18 mouse cellular contexts compared by ENCODE assay signal in the genomic region with DNA sequence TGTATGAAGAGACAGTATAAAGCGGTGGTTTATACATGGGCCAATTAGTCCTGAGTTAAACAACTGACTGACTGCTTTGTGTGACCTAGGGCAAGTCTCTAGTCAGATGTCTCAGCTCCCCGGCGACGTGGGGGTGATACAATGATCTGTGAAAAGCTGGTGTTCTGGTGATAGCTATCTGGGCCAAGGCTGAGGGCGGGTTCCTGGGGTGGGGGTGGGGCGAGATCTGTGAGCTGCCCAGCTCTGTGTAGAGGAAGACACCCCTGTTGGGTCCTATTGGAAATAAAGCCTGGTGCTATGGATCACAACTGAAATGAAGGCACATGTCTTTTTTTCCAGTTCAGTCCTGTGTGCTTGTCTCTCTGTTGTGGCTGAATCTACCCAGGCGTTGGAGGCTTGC.
"Had no signal": no experiment of that assay in that cellular context is flagged by ENCODE, and none has a peak within 500 bp of the region (broad histone marks: within the 10 kb centered on the region; RNA-seq: fewer than 3 reads in every experiment).

No protein-coding gene starts in this region.

- H3K9me3 ChIP-seq: liver, embryonic 13.5 days; midbrain, embryonic 12.5 days; neural tube, embryonic 13.5 days; stomach, embryonic 15.5 days had no signal

- DNase-seq: kidney, adult 18-20 months; kidney, postnatal 10 days; kidney, postnatal 36 days; layer of hippocampus, postnatal 36 days; liver, embryonic 13.5 days; lung, adult 2 months; lung, postnatal 14 days; lung, postnatal 4 days; right cerebral cortex, adult 18-20 months; right cerebral cortex, postnatal 14 days; right cerebral cortex, postnatal 4 days; thymus, postnatal 25 days had no signal

- H3K4me2 ChIP-seq: liver, embryonic 13.5 days; midbrain, embryonic 12.5 days; neural tube, embryonic 13.5 days; stomach, embryonic 15.5 days had no signal

- H3K27ac ChIP-seq: left cerebral cortex, adult 2 months; liver, embryonic 13.5 days; midbrain, embryonic 12.5 days; neural tube, embryonic 13.5 days; stomach, embryonic 15.5 days had no signal

- H3K36me3 ChIP-seq: liver, embryonic 13.5 days; midbrain, embryonic 12.5 days; neural tube, embryonic 13.5 days; stomach, embryonic 15.5 days had no signal

- ATAC-seq: midbrain, embryonic 16.5 days had no signal

- H3K9ac ChIP-seq: liver, embryonic 13.5 days; midbrain, embryonic 12.5 days; neural tube, embryonic 13.5 days; stomach, embryonic 15.5 days had no signal

- H3K4me1 ChIP-seq: liver, embryonic 13.5 days had no signal

- H3K4me3 ChIP-seq: left cerebral cortex, adult 2 months; liver, embryonic 13.5 days; midbrain, embryonic 12.5 days; myocyte; neural tube, embryonic 13.5 days; stomach, embryonic 15.5 days had no signal
